Mouse (Mus musculus) forebrain, embryonic 16.5 days (tissue): ENCODE results near the gene Tmem183a. TPM values are rescaled to one million over a fixed set of nuclear protein-coding genes. Genes with fewer than 3 reads are reported as not detected.

ENCODE experiments used
- ATAC-seq: fragments of 200-750 bp; cut with Nextera tagmentation; 2 replicates; pipeline ENCODE4 v1.8.0; 2017; ENCODE audit warnings: mild to moderate bottlenecking, moderate library complexity
- H3K27ac ChIP-seq: fragments of 300-500 bp; sonication (generic); 2 replicates; pipeline ENCODE4 v1.5.1; 2014; ENCODE audit warnings: low read length, control low read depth
- H3K27me3 ChIP-seq: fragments of 300-500 bp; sonication (generic); replicated peaks from 2 replicates; pipeline ENCODE4 v1.6.1; 2014; ENCODE audit warnings: low read length; ENCODE audit not compliant: control insufficient read depth, insufficient read depth
- H3K36me3 ChIP-seq: fragments of 300-500 bp; sonication (generic); 2 replicates; pipeline ENCODE4 v1.6.1; 2014; ENCODE audit not compliant: control insufficient read depth, insufficient read depth
- H3K4me1 ChIP-seq: fragments of 300-500 bp; sonication (generic); replicated peaks from 2 replicates; pipeline ENCODE4 v1.6.1; 2014; ENCODE audit warnings: low read length; ENCODE audit not compliant: control insufficient read depth, insufficient read depth
- H3K4me2 ChIP-seq: fragments of 300-500 bp; sonication (generic); 2 replicates; pipeline ENCODE4 v1.6.1; 2014; ENCODE audit warnings: mild to moderate bottlenecking, low read length, control low read depth
- H3K4me3 ChIP-seq: fragments of 300-500 bp; sonication (generic); replicated peaks from 2 replicates; pipeline ENCODE4 v1.5.1; 2014; ENCODE audit warnings: mild to moderate bottlenecking, low read length, control low read depth
- H3K9ac ChIP-seq: fragments of 300-500 bp; sonication (generic); replicated peaks from 2 replicates; pipeline ENCODE4 v1.6.1; 2014; ENCODE audit warnings: low read depth, low read length, control low read depth
- H3K9me3 ChIP-seq: fragments of 300-500 bp; sonication (generic); 2 replicates; pipeline ENCODE4 v1.6.1; 2016; ENCODE audit warnings: low read length; ENCODE audit not compliant: control insufficient read depth
- WGBS: fragments of 180-500 bp; shearing (Covaris S2); extraction: QIAGEN DNeasy Blood & Tissue Kit; methylation state at CpG from one replicate; pipeline ENCODE4 v1.1.7; 2014; 5-methylcytosine and 5-hydroxymethylcytosine counted together
- polyA plus RNA-seq: library from polyadenylated mRNA; unstranded; fragments of >200 nt; fragmentation: Nextera tagmentation; extraction: Ambion mirVana; gene quantifications from 2 replicates; pipeline ENCODE4 v1.2.1, GENCODE M21; 2015

Tmem183a gene
- polyA plus RNA-seq, 1 experiment from 2014 or later, result 151 TPM

DNA sequence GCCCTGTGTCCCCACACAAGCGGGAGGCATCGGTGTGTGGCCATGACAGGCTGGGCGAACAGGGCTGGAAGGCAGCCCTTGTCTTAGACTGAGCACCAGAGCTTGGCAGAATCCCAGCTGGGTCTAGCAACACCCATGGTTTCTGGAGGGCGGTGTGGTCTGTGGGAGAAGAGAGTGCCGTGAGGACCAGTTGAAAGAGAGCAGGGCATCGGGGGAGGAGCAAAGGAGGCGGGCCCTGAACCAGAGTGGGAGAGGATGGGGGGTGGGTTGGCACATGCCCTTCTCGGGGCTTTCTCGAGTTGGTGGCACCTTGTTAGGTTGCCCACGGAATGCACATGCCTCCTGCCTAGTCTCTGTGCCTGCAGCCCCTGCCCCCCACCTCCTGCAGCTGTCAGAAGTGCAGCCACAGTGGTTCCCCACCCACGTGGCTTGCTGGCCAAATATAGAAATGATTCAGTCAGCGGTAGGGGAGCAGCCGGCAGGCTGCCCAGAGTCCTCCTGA is 29.0 kb downstream of the Tmem183a start, which contains the start of gene Ppfia4:
Gene Ppfia4 (minus strand): TSS at position 159 of the 502 bp plus-strand sequence.
- WGBS, result 37% methylated on average over 13 of the region's 13 CpGs
- Histone ChIP-seq H3K4me3 (no peak within 1 kb of the TSS), H3K4me1 (peaks cover 11% of the 10 kb centered on the region), H3K27me3 (no peaks in the 10 kb centered on the region), H3K9ac (no peak within 1 kb of the TSS), H3K27ac (no peak within 1 kb of the TSS), H3K36me3 (no peaks in the 10 kb centered on the region), H3K4me2 (no peak within 1 kb of the TSS), H3K9me3 (no peaks in the 10 kb centered on the region)
- peak; percentile 65 for ATAC-seq

DNA sequence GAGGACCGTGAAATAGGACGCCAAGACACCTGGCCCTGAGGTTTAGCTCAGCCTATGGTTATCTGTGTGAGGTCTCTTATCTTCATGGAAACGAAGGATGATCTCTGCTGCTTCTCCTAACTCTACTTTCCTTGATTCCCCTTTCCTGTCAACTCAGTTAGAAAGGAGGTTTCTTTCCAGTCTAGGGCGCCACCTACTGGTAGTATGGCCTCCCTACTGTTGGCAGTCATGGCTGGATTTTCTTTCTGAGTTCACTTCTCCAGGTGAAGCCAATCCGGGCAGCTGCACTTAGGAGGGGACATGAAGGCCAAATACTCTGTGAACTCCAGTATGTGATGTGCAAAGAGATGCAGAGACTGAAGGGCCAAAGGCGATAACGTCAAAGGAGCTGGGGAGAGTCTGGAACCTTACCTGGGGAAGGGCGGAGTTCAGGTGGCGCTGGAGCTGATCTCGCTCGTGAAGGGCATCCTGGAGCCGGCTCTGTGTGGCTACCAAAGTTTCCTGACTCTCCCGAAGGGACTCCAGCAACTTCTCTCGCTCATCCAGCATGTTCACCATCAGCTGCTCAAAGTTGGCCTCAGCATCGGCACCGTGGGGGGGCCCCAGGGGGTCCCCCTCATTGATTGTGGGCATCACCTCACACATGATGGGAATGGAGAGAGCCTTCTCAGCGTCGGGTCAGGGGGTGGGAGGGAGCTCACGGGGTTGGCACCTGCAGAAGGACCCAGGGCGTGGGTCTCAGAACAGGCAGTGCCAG is 29.7 kb downstream of the Tmem183a start:
- H3K9ac ChIP-seq, result no peak overlapping the region
- no peak overlapping the region for H3K4me2 ChIP-seq
- no peak overlapping the region for H3K27ac ChIP-seq
- no peaks in the 10 kb centered on the region for H3K36me3 ChIP-seq
- 57% methylated on average over 20 of the region's 20 CpGs for WGBS
- ATAC-seq, result no peak; the same call in none of the 2 replicates
- peaks cover 11% of the 10 kb centered on the region for H3K4me1 ChIP-seq
- H3K9me3 ChIP-seq, result no peaks in the 10 kb centered on the region
- no peak overlapping the region for H3K4me3 ChIP-seq
- H3K27me3 ChIP-seq, result no peaks in the 10 kb centered on the region

DNA sequence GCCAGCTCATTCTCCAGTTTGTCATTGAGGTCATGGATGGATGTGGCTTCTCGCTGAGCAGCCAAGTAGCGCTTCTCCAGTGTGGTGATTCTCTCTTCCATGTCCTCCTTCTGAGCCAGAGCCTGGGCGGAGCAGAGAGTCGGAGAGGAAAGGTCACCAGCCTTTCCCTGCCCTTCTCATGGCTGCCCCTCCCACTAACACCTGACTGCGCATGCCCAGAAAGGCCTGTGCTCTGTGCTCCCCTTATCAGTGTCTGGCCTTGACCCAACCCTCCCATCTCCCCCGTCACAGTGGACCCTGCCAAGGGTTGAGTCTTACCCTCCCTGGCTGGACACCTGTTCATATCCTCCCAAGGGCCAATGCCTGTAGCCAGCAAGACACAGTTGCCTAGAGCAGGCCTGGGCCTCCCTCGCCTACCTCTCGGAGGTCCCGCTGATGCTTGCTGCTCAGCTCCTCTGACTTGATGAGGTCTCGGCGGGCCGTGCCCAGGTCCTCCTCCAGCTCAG is 34.9 kb downstream of the Tmem183a start:
- no peaks in the 10 kb centered on the region for H3K9me3 ChIP-seq
- H3K4me3 ChIP-seq, result no peak overlapping the region
- no peaks in the 10 kb centered on the region for H3K36me3 ChIP-seq
- no peak for ATAC-seq
- H3K4me2 ChIP-seq, result no peak overlapping the region
- no peaks in the 10 kb centered on the region for H3K4me1 ChIP-seq
- H3K27me3 ChIP-seq, result no peaks in the 10 kb centered on the region
- WGBS, result 94% methylated on average over 12 of the region's 12 CpGs
- no peak overlapping the region for H3K9ac ChIP-seq
- H3K27ac ChIP-seq, result no peak overlapping the region

GRCm38 (mm10) chr1:134322591-134322990 is 39.2 kb downstream of the Tmem183a start:
- no peaks in the 10 kb centered on the region for H3K36me3 ChIP-seq
- H3K4me1 ChIP-seq, result peaks cover 6% of the 10 kb centered on the region
- no peak overlapping the region for H3K4me3 ChIP-seq
- H3K9ac ChIP-seq, result no peak overlapping the region
- no peak overlapping the region for H3K4me2 ChIP-seq
- 90% methylated on average over 6 of the region's 6 CpGs for WGBS
- H3K27ac ChIP-seq, result no peak overlapping the region
- H3K9me3 ChIP-seq, result no peaks in the 10 kb centered on the region
- H3K27me3 ChIP-seq, result no peaks in the 10 kb centered on the region
- no peak for ATAC-seq

GRCm38 (mm10) chr1:134320691-134321301 is 41.0 kb downstream of the Tmem183a start:
- Histone ChIP-seq H3K36me3 (no peaks in the 10 kb centered on the region), H3K27me3 (no peaks in the 10 kb centered on the region), H3K9me3 (no peaks in the 10 kb centered on the region), H3K27ac (no peak overlapping the region), H3K4me1 (peaks cover 6% of the 10 kb centered on the region), H3K9ac (no peak overlapping the region), H3K4me2 (no peak overlapping the region), H3K4me3 (no peak overlapping the region)
- 62% methylated on average over 14 of the region's 14 CpGs for WGBS
- no peak for ATAC-seq

DNA sequence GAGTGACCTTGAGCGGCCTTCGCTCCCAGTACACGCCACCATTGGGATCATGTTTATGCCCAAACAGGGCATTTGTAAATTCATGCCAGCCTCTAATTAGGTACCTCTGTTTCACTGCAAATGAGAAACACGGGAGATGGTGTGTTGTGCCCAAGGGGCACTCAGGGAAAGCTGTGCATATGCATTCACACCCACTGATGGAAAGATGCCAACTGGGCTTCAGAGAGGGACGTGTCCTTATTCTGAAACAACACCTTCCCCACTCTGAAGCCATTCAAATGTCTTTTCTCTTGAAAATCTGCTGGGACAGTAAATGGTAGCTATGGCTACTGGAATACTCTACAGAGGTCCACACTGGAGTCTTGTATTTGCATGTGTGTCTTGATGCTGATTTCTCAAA is 43.5 kb downstream of the Tmem183a start:
- Histone ChIP-seq H3K4me3 (no peak overlapping the region), H3K4me1 (peaks cover 6% of the 10 kb centered on the region), H3K9me3 (no peaks in the 10 kb centered on the region), H3K4me2 (no peak overlapping the region), H3K36me3 (no peaks in the 10 kb centered on the region), H3K9ac (no peak overlapping the region), H3K27ac (no peak overlapping the region), H3K27me3 (no peaks in the 10 kb centered on the region)
- WGBS, result 43% methylated on average over 5 of the region's 5 CpGs
- peak; percentile 31; the same call in 1 of the 2 replicates for ATAC-seq

DNA sequence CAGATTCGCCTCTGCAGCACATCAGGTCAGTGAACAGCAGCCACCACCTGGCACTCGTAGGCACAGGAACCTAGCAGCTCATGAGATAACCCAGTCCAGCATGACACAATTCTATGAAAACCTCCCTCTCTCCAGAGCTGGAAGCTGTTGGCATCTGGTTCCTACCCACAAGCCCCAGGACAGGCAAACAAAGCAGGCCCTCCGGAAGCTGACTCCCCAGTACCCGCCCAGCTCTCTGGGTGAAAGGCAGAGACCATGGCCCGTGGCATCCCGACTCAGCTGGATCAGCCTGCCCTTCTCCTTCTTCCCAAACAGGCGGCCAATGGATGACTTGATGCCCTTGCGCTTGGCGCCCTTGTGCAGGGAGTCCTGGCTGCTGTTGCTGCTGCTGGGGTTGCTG is 45.4 kb downstream of the Tmem183a start:
- no peak for ATAC-seq
- Histone ChIP-seq H3K27ac (no peak overlapping the region), H3K27me3 (no peaks in the 10 kb centered on the region), H3K4me1 (peaks cover 6% of the 10 kb centered on the region), H3K9me3 (no peaks in the 10 kb centered on the region), H3K4me2 (no peak overlapping the region), H3K36me3 (no peaks in the 10 kb centered on the region), H3K4me3 (no peak overlapping the region), H3K9ac (no peak overlapping the region)
- WGBS, result 87% methylated on average over 9 of the region's 9 CpGs

GRCm38 (mm10) chr1:134315181-134315580 is 46.6 kb downstream of the Tmem183a start:
- WGBS, result 91% methylated on average over 5 of the region's 5 CpGs
- no peak overlapping the region for H3K4me2 ChIP-seq
- H3K27me3 ChIP-seq, result no peaks in the 10 kb centered on the region
- no peaks in the 10 kb centered on the region for H3K36me3 ChIP-seq
- H3K27ac ChIP-seq, result no peak overlapping the region
- H3K4me1 ChIP-seq, result no peaks in the 10 kb centered on the region; the same call in 1 of the 2 replicates
- no peaks in the 10 kb centered on the region for H3K9me3 ChIP-seq
- no peak for ATAC-seq
- no peak overlapping the region for H3K9ac ChIP-seq
- no peak overlapping the region for H3K4me3 ChIP-seq

DNA sequence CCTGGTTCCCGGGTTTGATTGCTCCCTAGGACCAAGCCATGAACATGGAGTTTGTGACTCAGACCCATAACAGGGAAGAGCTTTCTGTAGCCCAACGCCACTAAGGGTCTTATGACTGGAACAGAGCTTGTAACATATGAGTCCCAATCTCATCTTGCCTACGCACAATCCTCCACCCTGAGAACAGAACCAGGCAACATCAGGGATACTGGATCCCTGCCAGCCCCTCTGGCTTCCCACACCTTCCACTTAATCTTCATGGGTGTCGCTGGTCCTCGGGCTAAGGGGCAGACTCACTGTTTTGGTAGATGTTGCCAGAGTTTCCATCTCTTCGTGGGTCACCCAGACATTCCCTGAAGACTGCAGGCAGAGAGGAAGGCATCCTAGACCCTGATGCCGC is 50.0 kb downstream of the Tmem183a start:
- Histone ChIP-seq H3K27me3 (no peaks in the 10 kb centered on the region), H3K9me3 (no peaks in the 10 kb centered on the region), H3K4me1 (0 out of 2 replicates have a peak, but pooled peaks cover 2% of the 10 kb centered on the region), H3K27ac (no peak overlapping the region), H3K4me3 (no peak overlapping the region), H3K9ac (no peak overlapping the region), H3K4me2 (no peak overlapping the region), H3K36me3 (no peaks in the 10 kb centered on the region)
- 91% methylated on average over 7 of the region's 7 CpGs for WGBS
- no peak for ATAC-seq
